Mouse (Mus musculus) myocyte (in vitro differentiated cells): Measurements from ENCODE around the gene Stab2. TPM values are rescaled to one million over a fixed set of nuclear protein-coding genes. Genes with fewer than 3 reads are reported as not detected.

Source experiments
- H3K27me3 ChIP-seq: one replicate; pipeline ENCODE4 v1.6.1; 2011; ENCODE audit not compliant: control insufficient read depth, insufficient read depth, insufficient read length
- H3K36me3 ChIP-seq: one replicate; pipeline ENCODE4 v1.6.1; 2011; ENCODE audit not compliant: control insufficient read depth, insufficient read depth
- H3K4me2 ChIP-seq: one replicate; pipeline ENCODE4 v1.6.1; 2011; ENCODE audit warnings: low read depth, control low read depth
- H3K4me3 ChIP-seq: one replicate; pipeline ENCODE4 v1.5.1; 2011; ENCODE audit warnings: mild to moderate bottlenecking, control low read depth, moderate library complexity
- H3K79me2 ChIP-seq: one replicate; pipeline ENCODE4 v1.6.1; 2011; ENCODE audit not compliant: control insufficient read depth, insufficient read depth
- H3ac ChIP-seq: one replicate; pipeline ENCODE4 v1.6.1; 2011; ENCODE audit not compliant: control insufficient read depth, insufficient read length
- CEBPB ChIP-seq: IDR thresholded peaks from 2 replicates; pipeline ENCODE4 v1.6.1; 2011; ENCODE audit warnings: mild to moderate bottlenecking, moderate library complexity; ENCODE audit not compliant: poor library complexity, insufficient read depth, severe bottlenecking
- E2F4 ChIP-seq: IDR thresholded peaks from one replicate; pipeline ENCODE4 v1.6.1; 2011; ENCODE audit warnings: mild to moderate bottlenecking, control low read depth, moderate library complexity; ENCODE audit not compliant: insufficient read depth
- MAX ChIP-seq: IDR thresholded peaks from one replicate; pipeline ENCODE4 v1.6.1; 2011; ENCODE audit warnings: low read depth, mild to moderate bottlenecking, control low read depth
- MYOD1 ChIP-seq, 3 experiments: IDR thresholded peaks; one replicate each; pipeline ENCODE4 v1.6.1; 2011; ENCODE audit warnings: control low read depth in 2 of 3, low read depth in 2 of 3, mild to moderate bottlenecking in 2 of 3, moderate library complexity in 1 of 3; ENCODE audit not compliant: insufficient read length in 2 of 3, control insufficient read depth in 1 of 3
- MYOG ChIP-seq, 3 experiments: IDR thresholded peaks; one replicate each; pipeline ENCODE4 v1.6.1; 2011; ENCODE audit warnings: control low read depth in 2 of 3, low read depth in 2 of 3, mild to moderate bottlenecking in 2 of 3; ENCODE audit not compliant: insufficient read length in 2 of 3, control insufficient read depth in 1 of 3, insufficient read depth in 1 of 3
- POLR2A ChIP-seq: IDR thresholded peaks from one replicate; pipeline ENCODE4 v1.6.1; 2011; ENCODE audit warnings: low read depth, mild to moderate bottlenecking, control low read depth, moderate library complexity; ENCODE audit not compliant: insufficient read length
- POLR2AphosphoS2 ChIP-seq: IDR thresholded peaks from one replicate; pipeline ENCODE4 v1.6.1; 2011; ENCODE audit warnings: low read depth, control low read depth; ENCODE audit not compliant: insufficient read length
- REST ChIP-seq: IDR thresholded peaks from one replicate; pipeline ENCODE4 v1.6.1; 2011; ENCODE audit warnings: mild to moderate bottlenecking, control low read depth, moderate library complexity; ENCODE audit not compliant: insufficient read depth, insufficient read length
- SRF ChIP-seq: IDR thresholded peaks from one replicate; pipeline ENCODE4 v1.6.1; 2011; ENCODE audit warnings: low read depth; ENCODE audit not compliant: control insufficient read depth, insufficient read length
- TCF12 ChIP-seq: IDR thresholded peaks from one replicate; pipeline ENCODE4 v1.6.1; 2011; ENCODE audit warnings: mild to moderate bottlenecking, control low read depth; ENCODE audit not compliant: poor library complexity, insufficient read depth, severe bottlenecking
- TCF3 ChIP-seq: IDR thresholded peaks from one replicate; pipeline ENCODE4 v1.6.1; 2011; ENCODE audit warnings: low read depth, control low read depth; ENCODE audit not compliant: insufficient read length
- USF1 ChIP-seq: IDR thresholded peaks from one replicate; pipeline ENCODE4 v1.6.1; 2011; ENCODE audit warnings: low read depth, mild to moderate bottlenecking, control low read depth, moderate library complexity
- polyA plus RNA-seq: library from polyadenylated mRNA; unstranded; fragments of >200 nt; fragmentation: generic; extraction: Trizol; gene quantifications from one replicate; pipeline ENCODE4 v1.2.1, GENCODE M21; 2012; ENCODE audit warnings: missing spikeins

Stab2 gene
- polyA plus RNA-seq, 1 experiment: 0.17 TPM

- peaks cover 13% of the 10 kb centered on the region for H3K36me3 ChIP-seq
- TF ChIP-seq MYOG (IDR thresholded peaks at IDR 0.05; ENCODE audit: control insufficient read depth in 1 of 3, insufficient read depth in 1 of 3, insufficient read length in 2 of 3, low read depth in 2 of 3) (no peak), TCF3 (no peak), POLR2AphosphoS2 (no peak), POLR2A (no peak), TCF12 (no peak), SRF (no peak), USF1 (no peak), CEBPB (no peak), MYOD1 (IDR thresholded peaks at IDR 0.05; ENCODE audit: control insufficient read depth in 1 of 3, insufficient read length in 2 of 3, low read depth in 2 of 3) (no peak), MAX (no peak)
- H3K4me3 ChIP-seq: no peak overlapping the region
- H3K27me3 ChIP-seq: no peaks in the 10 kb centered on the region
- H3K79me2 ChIP-seq: no peaks in the 10 kb centered on the region
- no peak overlapping the region for H3K4me2 ChIP-seq
- no peak overlapping the region for H3ac ChIP-seq
Observed at GRCm38 (mm10) chr10:86824093-86824492, 183.7 kb downstream of the Stab2 start.

DNA sequence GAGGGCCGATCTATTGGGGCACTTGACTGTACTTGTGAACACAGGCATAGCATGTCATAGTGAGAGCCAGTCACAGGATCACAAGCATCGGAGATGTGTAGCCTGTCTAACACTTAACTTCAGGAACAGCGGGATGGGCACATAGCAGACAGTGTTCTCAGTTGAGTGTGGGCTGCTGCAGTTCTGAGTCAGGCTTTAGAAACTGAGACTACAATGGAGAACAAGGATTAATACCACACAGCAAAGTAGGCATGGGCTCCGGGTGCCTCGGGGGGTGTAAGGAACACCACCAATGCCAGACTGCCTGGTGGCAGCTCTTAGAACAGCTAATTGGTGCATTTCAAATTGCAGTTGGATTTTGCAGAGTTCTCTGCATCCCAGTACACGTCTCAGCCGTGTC lies 186.8 kb downstream of the Stab2 start:
- Histone ChIP-seq H3K27me3 (no peaks in the 10 kb centered on the region), H3K36me3 (peaks cover 12% of the 10 kb centered on the region), H3K4me3 (no peak overlapping the region), H3ac (no peak overlapping the region), H3K79me2 (no peaks in the 10 kb centered on the region), H3K4me2 (no peak overlapping the region)
- TF ChIP-seq MAX: no peak
- no peak for TF ChIP-seq POLR2A
- no peak for TF ChIP-seq MYOD1 (IDR thresholded peaks at IDR 0.05; ENCODE audit: control insufficient read depth in 1 of 3, insufficient read length in 2 of 3, low read depth in 2 of 3)
- TF ChIP-seq USF1: no peak
- TF ChIP-seq TCF3: no peak
- no peak for TF ChIP-seq POLR2AphosphoS2
- TF ChIP-seq E2F4: no peak
- TF ChIP-seq TCF12: no peak
- TF ChIP-seq REST: no peak
- TF ChIP-seq SRF: no peak
- no peak for TF ChIP-seq MYOG (IDR thresholded peaks at IDR 0.05; ENCODE audit: control insufficient read depth in 1 of 3, insufficient read depth in 1 of 3, insufficient read length in 2 of 3, low read depth in 2 of 3)
- TF ChIP-seq CEBPB: no peak

- Histone ChIP-seq H3K4me3 (no peak overlapping the region), H3ac (no peak overlapping the region), H3K4me2 (no peak overlapping the region), H3K36me3 (peaks cover 9% of the 10 kb centered on the region), H3K79me2 (no peaks in the 10 kb centered on the region), H3K27me3 (no peaks in the 10 kb centered on the region)
- TF ChIP-seq POLR2AphosphoS2 (no peak), MYOD1 (IDR thresholded peaks at IDR 0.05; ENCODE audit: control insufficient read depth in 1 of 3, insufficient read length in 2 of 3, low read depth in 2 of 3) (no peak), E2F4 (no peak), POLR2A (no peak), SRF (no peak)
Observed at GRCm38 (mm10) chr10:86819649-86820165, 188.1 kb downstream of the Stab2 start.

- TF ChIP-seq MAX (no peak), CEBPB (no peak), POLR2AphosphoS2 (no peak), E2F4 (no peak), MYOD1 (IDR thresholded peaks at IDR 0.05; ENCODE audit: control insufficient read depth in 1 of 3, insufficient read length in 2 of 3, low read depth in 2 of 3) (no peak), MYOG (IDR thresholded peaks at IDR 0.05; ENCODE audit: control insufficient read depth in 1 of 3, insufficient read depth in 1 of 3, insufficient read length in 2 of 3, low read depth in 2 of 3) (no peak), POLR2A (no peak), TCF12 (no peak), REST (no peak), SRF (no peak), TCF3 (no peak), USF1 (no peak)
- Histone ChIP-seq H3K79me2 (no peaks in the 10 kb centered on the region), H3ac (no peak overlapping the region), H3K36me3 (peaks cover 12% of the 10 kb centered on the region), H3K27me3 (no peaks in the 10 kb centered on the region), H3K4me3 (no peak overlapping the region), H3K4me2 (no peak overlapping the region)
Observed at GRCm38 (mm10) chr10:86815133-86815532, 192.7 kb downstream of the Stab2 start.

DNA sequence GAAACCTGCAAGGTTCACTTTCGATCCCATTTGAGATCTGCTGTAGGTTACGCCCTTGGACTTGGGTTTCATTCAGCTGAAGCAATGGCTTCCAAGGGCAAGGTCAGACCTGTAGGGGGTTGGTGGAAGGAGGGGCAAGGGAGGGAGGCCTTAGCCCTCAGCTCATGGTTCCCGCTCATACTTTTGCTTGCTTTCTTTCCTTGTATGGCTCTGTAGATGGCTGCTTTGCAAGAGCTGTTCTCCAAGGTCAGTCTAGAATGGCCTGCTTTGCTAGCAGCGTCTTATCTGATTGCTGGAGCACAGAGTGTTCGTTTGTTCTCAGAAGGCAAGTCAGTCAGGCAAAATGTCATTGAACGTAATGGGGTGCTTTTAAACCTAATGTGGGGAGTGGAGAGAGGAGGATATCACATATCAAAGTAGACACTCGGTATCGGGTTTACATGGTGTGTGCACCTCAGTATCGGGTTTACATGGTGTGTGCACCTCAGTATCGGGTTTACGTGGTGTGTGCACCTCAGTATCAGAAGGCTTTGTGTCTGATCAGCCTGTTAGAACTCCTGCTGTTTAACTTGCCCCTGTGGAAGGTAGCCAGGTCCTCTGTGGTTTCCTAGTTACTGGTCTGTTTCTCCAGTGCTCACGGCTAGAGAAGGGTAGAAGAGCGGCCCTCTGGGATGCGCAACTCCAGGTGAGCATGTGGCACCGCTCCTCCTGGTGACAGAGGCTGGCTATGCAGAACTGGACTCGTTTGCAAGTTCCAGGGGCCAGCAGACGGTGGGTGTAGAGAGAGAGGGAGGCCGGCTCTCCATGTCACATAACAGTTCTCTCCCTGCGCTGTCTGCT lies 193.3 kb downstream of the Stab2 start:
- TF ChIP-seq REST: no peak
- no peak for TF ChIP-seq TCF12
- no peak for TF ChIP-seq MAX
- no peak for TF ChIP-seq POLR2AphosphoS2
- no peak for TF ChIP-seq TCF3
- no peak for TF ChIP-seq USF1
- no peak for TF ChIP-seq MYOD1 (IDR thresholded peaks at IDR 0.05; ENCODE audit: control insufficient read depth in 1 of 3, insufficient read length in 2 of 3, low read depth in 2 of 3)
- no peak for TF ChIP-seq SRF
- TF ChIP-seq CEBPB: no peak
- no peak for TF ChIP-seq MYOG (IDR thresholded peaks at IDR 0.05; ENCODE audit: control insufficient read depth in 1 of 3, insufficient read depth in 1 of 3, insufficient read length in 2 of 3, low read depth in 2 of 3)
- TF ChIP-seq POLR2A: no peak
- no peak for TF ChIP-seq E2F4
- no peak overlapping the region for H3K4me2 ChIP-seq
- peaks cover 12% of the 10 kb centered on the region for H3K36me3 ChIP-seq
- H3ac ChIP-seq: no peak overlapping the region
- peaks cover 4% of the 10 kb centered on the region for H3K79me2 ChIP-seq
- H3K4me3 ChIP-seq: no peak overlapping the region
- H3K27me3 ChIP-seq: no peaks in the 10 kb centered on the region
